Mouse (Mus musculus): Measurements from ENCODE around the gene Tubb2b. TPM values are rescaled to one million over a fixed set of nuclear protein-coding genes. Genes with fewer than 3 reads are reported as not detected.

Gene Tubb2b
- polyA plus RNA-seq, 1 experiment from 2014 or later: 18.9 TPM

DNA sequence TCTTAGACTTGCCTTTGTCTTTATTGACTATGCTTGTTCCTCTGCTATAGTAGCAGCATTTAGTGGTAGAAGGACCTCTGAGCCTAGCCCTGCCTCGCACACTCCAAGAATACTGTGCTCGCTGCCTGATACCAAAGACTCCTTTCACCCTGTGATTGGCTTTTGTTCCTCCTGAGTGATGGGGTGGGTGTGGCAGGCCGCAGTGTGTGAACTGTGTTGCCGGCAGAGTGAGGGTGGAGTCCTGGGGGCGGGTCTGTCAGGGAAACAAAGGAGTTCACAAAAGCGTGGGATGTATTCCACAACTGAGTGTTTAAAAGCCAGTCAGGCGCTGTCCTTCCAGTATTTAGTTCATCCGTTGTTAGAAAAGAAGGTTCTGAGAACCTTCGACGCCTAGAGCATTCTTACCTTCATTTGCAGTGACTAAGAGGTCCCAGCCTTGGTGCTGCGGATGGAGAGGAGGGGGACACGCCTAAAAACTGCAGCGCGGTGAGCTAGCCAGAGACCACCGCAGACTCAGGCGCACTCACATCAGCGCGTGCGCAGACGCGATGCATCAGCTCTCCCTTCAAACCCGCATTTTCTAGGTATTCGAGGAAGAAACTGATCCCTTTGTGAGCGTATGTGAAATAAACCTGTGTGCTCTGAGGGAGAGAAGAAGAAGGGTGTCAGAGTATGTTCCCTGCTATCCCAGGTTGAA lies 893 bp upstream of the Tubb2b start:
- Histone ChIP-seq H3K9ac (ENCODE audit: low read length) (peak overlapping the region; percentile 42), H3K4me1 (replicated peaks; ENCODE audit: control insufficient read depth, insufficient read depth, low read length) (peaks cover 27% of the 10 kb centered on the region), H3K4me3 (ENCODE audit: low read length) (peak overlapping the region; percentile 71), H3K27me3 (ENCODE audit: control insufficient read depth, insufficient read depth, low read depth, low read length) (peaks cover 20% of the 10 kb centered on the region), H3K9me3 (ENCODE audit: control insufficient read depth, low read length) (no peaks in the 10 kb centered on the region), H3K27ac (ENCODE audit: low read length) (peak overlapping the region; percentile 12; the same call in 1 of the 2 replicates), H3K4me2 (ENCODE audit: low read depth, low read length) (peak overlapping the region; percentile 92), H3K36me3 (ENCODE audit: control insufficient read depth, insufficient read depth, low read length) (no peaks in the 10 kb centered on the region)
- peak; percentile 58 for ATAC-seq (ENCODE audit: low read depth)
- under 1% methylated on average over 24 of the region's 24 CpGs for WGBS

DNA sequence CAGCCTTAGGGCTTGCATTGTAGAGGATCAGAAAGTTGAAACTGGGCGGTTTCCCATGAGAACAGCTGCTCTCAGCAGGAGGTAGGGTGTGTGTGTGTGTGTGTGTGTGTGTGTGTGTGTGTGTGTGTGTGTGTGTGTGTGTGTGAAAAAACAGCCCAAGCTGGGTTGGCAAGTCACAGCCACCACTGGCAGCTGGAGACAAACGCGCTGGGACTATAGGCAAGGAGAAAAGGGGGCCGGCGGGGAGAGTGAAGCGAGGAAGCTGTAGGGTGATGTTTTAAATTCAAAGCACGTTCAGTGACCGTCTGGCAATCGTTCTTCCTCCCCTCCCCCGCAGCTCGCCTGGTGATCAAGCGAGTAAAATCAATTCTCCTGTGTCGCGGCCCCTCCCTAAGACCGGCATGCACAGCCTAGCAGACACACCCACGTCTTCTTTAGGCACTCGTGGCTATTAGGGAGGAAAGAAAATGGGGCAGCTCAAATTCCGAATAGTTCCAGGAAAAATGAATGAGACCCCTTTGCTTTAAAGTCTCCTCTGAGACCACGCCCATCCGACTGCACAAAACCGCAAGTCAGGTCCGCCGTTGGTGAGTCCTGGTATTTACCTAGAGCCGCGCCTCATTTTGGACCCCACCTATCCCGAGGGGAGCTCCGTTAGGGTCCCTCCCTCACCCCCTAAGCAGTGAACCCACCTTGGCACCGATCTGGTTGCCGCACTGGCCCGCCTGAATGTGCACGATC lies 611 bp downstream of the Tubb2b start:
- Histone ChIP-seq H3K27ac (ENCODE audit: low read length) (peak overlapping the region; percentile 49; the same call in 1 of the 2 replicates), H3K27me3 (ENCODE audit: control insufficient read depth, insufficient read depth, low read depth, low read length) (peaks cover 20% of the 10 kb centered on the region), H3K4me1 (replicated peaks; ENCODE audit: control insufficient read depth, insufficient read depth, low read length) (peaks cover 30% of the 10 kb centered on the region), H3K9ac (ENCODE audit: low read length) (peak overlapping the region; percentile 71), H3K4me2 (ENCODE audit: low read depth, low read length) (peak overlapping the region; percentile 92), H3K36me3 (ENCODE audit: control insufficient read depth, insufficient read depth, low read length) (no peaks in the 10 kb centered on the region), H3K4me3 (ENCODE audit: low read length) (peak overlapping the region; percentile 71), H3K9me3 (ENCODE audit: control insufficient read depth, low read length) (no peaks in the 10 kb centered on the region)
- peak; percentile 21; the same call in 1 of the 2 replicates for ATAC-seq (ENCODE audit: low read depth)
- under 1% methylated on average over 31 of the region's 31 CpGs for WGBS

DNA sequence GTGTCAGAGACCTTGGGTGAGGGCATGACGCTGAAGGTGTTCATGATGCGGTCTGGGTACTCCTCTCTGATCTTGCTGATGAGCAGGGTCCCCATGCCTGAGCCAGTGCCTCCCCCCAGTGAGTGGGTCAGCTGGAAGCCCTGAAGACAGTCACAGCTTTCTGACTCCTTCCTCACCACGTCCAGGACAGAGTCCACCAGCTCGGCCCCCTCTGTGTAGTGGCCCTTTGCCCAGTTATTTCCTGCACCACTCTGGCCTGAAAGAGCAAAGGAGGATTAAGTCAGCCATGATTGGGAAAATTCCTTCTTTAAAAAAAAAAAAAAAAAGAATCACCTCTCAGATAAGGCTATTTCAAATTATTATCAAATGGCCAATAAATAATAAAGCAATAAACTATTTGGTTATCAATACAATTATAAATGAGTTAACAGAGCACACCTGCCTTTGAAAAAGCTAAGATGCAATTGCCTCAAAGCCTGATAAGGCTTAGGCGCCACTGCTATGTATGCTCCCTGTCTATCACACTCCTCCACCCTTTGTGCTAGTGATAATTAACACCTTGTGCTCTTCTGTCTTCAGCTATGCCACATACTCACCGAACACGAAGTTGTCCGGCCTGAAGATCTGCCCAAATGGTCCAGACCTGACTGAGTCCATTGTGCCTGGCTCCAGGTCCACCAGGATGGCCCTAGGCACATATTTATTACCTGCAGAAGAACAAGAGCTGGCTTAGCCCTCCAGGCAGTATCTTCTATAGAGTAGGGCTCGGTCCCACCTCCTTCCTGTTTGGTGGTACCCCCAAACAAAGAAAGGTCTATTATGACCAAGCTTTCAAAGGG lies 1.8 kb downstream of the Tubb2b start:
- ATAC-seq (ENCODE audit: low read depth): no peak
- Histone ChIP-seq H3K4me2 (ENCODE audit: low read depth, low read length) (no peak overlapping the region; the same call in 1 of the 2 replicates), H3K4me3 (ENCODE audit: low read length) (no peak overlapping the region), H3K36me3 (ENCODE audit: control insufficient read depth, insufficient read depth, low read length) (no peaks in the 10 kb centered on the region), H3K27ac (ENCODE audit: low read length) (no peak overlapping the region), H3K27me3 (ENCODE audit: control insufficient read depth, insufficient read depth, low read depth, low read length) (peaks cover 18% of the 10 kb centered on the region), H3K9me3 (ENCODE audit: control insufficient read depth, low read length) (no peaks in the 10 kb centered on the region), H3K9ac (ENCODE audit: low read length) (no peak overlapping the region), H3K4me1 (replicated peaks; ENCODE audit: control insufficient read depth, insufficient read depth, low read length) (peaks cover 25% of the 10 kb centered on the region)
- WGBS: 78% methylated on average over 9 of the region's 9 CpGs

DNA sequence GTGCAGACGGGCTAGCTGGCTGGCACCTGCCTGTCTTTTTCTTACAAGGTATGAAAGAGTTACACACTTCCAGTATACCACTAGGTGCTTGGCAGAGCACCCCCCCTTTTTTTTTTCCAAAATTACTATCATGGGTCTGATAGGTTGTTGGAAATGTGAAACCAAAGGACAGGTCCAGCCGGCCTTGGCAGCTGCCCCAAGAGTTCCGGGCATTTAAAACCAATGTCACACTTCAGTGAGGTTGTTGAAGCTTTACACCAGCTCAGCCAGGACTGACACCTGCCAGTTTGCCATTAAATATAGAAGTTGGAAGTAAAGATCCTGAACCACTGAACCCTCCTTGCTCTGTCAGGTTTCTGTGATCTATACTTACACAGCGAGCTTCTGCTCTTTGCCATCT lies 4.6 kb downstream of the Tubb2b start:
- Histone ChIP-seq H3K9me3 (ENCODE audit: control insufficient read depth, low read length) (no peaks in the 10 kb centered on the region), H3K4me3 (ENCODE audit: low read length) (no peak overlapping the region), H3K36me3 (ENCODE audit: control insufficient read depth, insufficient read depth, low read length) (no peaks in the 10 kb centered on the region), H3K4me2 (ENCODE audit: low read depth, low read length) (no peak overlapping the region), H3K27ac (ENCODE audit: low read length) (no peak overlapping the region), H3K4me1 (replicated peaks; ENCODE audit: control insufficient read depth, insufficient read depth, low read length) (peaks cover 10% of the 10 kb centered on the region; the same call in 1 of the 2 replicates), H3K9ac (ENCODE audit: low read length) (no peak overlapping the region), H3K27me3 (ENCODE audit: control insufficient read depth, insufficient read depth, low read depth, low read length) (no peaks in the 10 kb centered on the region)
- no peak for ATAC-seq (ENCODE audit: low read depth)
- 63% methylated on average over 4 of the region's 4 CpGs for WGBS

DNA sequence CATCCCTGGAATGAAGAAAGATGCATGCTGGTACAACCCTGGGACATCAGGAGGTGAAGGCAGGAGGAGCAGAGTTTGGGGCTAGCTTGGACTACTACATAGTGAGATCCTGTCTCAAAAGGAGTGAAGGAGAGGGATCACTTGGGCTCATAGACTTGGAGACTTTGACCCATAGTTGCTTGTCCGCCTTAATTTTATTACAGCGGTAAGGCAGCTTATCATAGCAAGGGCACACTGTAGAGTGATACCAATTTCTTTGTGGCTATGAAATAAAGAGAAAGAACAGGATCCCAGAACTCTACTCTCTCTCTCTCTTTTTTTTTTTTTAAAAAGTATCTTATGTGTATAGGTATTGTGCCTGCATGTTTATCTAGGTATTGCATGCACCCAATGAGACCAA lies 9.7 kb downstream of the Tubb2b start:
- H3K27ac ChIP-seq (ENCODE audit: low read length): no peak overlapping the region
- 0 out of 2 replicates have a peak, but pooled peaks cover under 1% of the 10 kb centered on the region for H3K4me1 ChIP-seq (replicated peaks; ENCODE audit: control insufficient read depth, insufficient read depth, low read length)
- ATAC-seq (ENCODE audit: low read depth): no peak
- 93% methylated on average over 2 of the region's 2 CpGs for WGBS
- H3K9me3 ChIP-seq (ENCODE audit: control insufficient read depth, low read length): no peaks in the 10 kb centered on the region
- H3K9ac ChIP-seq (ENCODE audit: low read length): no peak overlapping the region
- H3K36me3 ChIP-seq (ENCODE audit: control insufficient read depth, insufficient read depth, low read length): no peaks in the 10 kb centered on the region
- no peak overlapping the region for H3K4me2 ChIP-seq (ENCODE audit: low read depth, low read length)
- H3K27me3 ChIP-seq (ENCODE audit: control insufficient read depth, insufficient read depth, low read depth, low read length): no peaks in the 10 kb centered on the region
- no peak overlapping the region for H3K4me3 ChIP-seq (ENCODE audit: low read length)

DNA sequence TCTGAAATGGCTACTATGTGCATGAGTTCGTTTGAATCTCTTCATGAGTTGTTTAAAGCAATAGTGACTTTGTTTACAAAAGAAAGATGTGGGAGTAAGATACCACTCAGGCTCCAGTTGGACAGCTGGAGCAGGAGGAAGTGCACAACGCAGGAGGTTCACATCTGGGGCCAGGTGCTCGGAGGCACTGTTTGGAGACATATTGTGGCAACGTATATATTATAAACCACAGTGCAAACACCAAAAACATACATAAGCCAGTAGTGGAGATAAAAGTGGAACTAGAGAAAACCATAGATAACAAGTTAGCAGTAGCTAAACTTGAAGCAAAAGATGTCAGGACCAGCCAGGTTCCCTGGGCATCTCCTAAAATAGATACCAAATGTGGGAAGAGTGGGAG lies 10.9 kb downstream of the Tubb2b start:
- H3K4me1 ChIP-seq (replicated peaks; ENCODE audit: control insufficient read depth, insufficient read depth, low read length): no peaks in the 10 kb centered on the region
- whole genome bisulfite sequencing: 26% methylated on average over 4 of the region's 4 CpGs
- H3K9ac ChIP-seq (ENCODE audit: low read length): no peak overlapping the region
- H3K9me3 ChIP-seq (ENCODE audit: control insufficient read depth, low read length): no peaks in the 10 kb centered on the region
- no peak overlapping the region for H3K4me3 ChIP-seq (ENCODE audit: low read length)
- no peak for ATAC-seq (ENCODE audit: low read depth)
- no peaks in the 10 kb centered on the region for H3K36me3 ChIP-seq (ENCODE audit: control insufficient read depth, insufficient read depth, low read length)
- H3K27me3 ChIP-seq (ENCODE audit: control insufficient read depth, insufficient read depth, low read depth, low read length): no peaks in the 10 kb centered on the region
- H3K4me2 ChIP-seq (ENCODE audit: low read depth, low read length): no peak overlapping the region
- no peak overlapping the region for H3K27ac ChIP-seq (ENCODE audit: low read length)

DNA sequence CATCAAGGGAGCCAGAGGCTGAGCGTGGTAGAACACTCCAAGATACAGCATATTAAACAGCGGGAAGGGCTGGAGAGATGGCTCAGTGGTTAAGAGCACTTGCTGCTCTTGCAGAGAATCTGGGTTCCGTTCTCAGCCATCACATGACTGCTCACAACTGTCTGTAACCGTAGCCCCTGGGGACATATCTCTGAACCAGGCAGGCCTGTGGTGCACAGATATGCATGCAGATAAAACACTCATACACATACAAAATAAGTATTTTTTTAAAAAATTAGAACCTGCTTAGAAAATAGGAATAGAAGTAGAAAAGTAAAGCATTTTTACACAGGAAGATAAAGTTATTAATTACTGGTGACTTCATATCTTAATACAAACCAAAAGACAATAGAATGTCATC lies 11.4 kb downstream of the Tubb2b start:
- Histone ChIP-seq H3K27me3 (ENCODE audit: control insufficient read depth, insufficient read depth, low read depth, low read length) (no peaks in the 10 kb centered on the region), H3K27ac (ENCODE audit: low read length) (no peak overlapping the region), H3K4me1 (replicated peaks; ENCODE audit: control insufficient read depth, insufficient read depth, low read length) (no peaks in the 10 kb centered on the region), H3K4me3 (ENCODE audit: low read length) (no peak overlapping the region), H3K4me2 (ENCODE audit: low read depth, low read length) (no peak overlapping the region), H3K36me3 (ENCODE audit: control insufficient read depth, insufficient read depth, low read length) (no peaks in the 10 kb centered on the region), H3K9me3 (ENCODE audit: control insufficient read depth, low read length) (no peaks in the 10 kb centered on the region), H3K9ac (ENCODE audit: low read length) (no peak overlapping the region)
- 68% methylated on average over 4 of the region's 4 CpGs for WGBS
- no peak for ATAC-seq (ENCODE audit: low read depth)

DNA sequence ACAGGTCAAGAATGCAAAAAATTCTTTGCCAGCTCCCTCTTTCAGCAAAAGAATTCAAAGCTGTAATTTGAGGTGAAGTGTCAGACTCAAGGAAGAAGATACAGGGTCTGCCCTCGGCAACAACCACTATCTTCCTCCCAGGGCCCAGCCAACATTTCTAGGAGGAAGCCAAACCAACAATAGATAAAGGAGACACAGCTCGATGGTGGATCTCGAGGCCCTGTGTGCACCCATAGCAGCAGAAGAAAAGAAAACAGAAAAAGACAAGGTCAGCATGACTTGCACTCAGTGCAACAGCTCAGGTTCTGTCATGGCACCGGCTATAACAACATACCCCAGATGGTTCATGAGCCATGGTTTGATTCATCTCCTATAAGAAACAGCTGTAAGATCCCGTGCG lies 13.8 kb downstream of the Tubb2b start:
- Histone ChIP-seq H3K4me3 (ENCODE audit: low read length) (no peak overlapping the region), H3K9ac (ENCODE audit: low read length) (no peak overlapping the region), H3K36me3 (ENCODE audit: control insufficient read depth, insufficient read depth, low read length) (no peaks in the 10 kb centered on the region), H3K4me2 (ENCODE audit: low read depth, low read length) (no peak overlapping the region), H3K4me1 (replicated peaks; ENCODE audit: control insufficient read depth, insufficient read depth, low read length) (no peaks in the 10 kb centered on the region), H3K9me3 (ENCODE audit: control insufficient read depth, low read length) (no peaks in the 10 kb centered on the region), H3K27me3 (ENCODE audit: control insufficient read depth, insufficient read depth, low read depth, low read length) (no peaks in the 10 kb centered on the region), H3K27ac (ENCODE audit: low read length) (no peak overlapping the region)
- 63% methylated on average over 6 of the region's 6 CpGs for WGBS
- ATAC-seq (ENCODE audit: low read depth): no peak

DNA sequence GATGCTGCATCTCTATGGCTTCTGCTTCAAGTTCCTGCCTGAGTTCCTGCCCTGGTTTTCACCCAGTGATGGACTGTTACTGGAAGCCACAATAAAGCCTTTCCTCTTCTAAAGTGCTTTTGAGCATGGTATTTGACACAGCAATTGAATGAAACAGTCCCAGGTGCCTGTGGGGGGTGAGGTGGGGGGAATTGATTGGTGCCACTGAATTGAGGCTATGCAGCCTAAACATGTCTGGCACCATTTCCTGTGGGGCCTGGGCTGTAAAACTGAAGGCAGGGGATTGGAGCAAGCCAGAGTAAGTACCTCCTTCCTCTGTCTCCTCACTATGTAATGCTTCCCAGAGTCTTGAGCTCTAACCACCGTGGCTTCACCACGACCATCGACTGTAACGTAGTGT lies 15.6 kb downstream of the Tubb2b start:
- no peaks in the 10 kb centered on the region for H3K9me3 ChIP-seq (ENCODE audit: control insufficient read depth, low read length)
- ATAC-seq (ENCODE audit: low read depth): no peak
- no peak overlapping the region for H3K27ac ChIP-seq (ENCODE audit: low read length)
- H3K36me3 ChIP-seq (ENCODE audit: control insufficient read depth, insufficient read depth, low read length): no peaks in the 10 kb centered on the region
- H3K4me1 ChIP-seq (replicated peaks; ENCODE audit: control insufficient read depth, insufficient read depth, low read length): no peaks in the 10 kb centered on the region
- no peak overlapping the region for H3K4me2 ChIP-seq (ENCODE audit: low read depth, low read length)
- 82% methylated on average over 4 of the region's 4 CpGs for WGBS
- no peak overlapping the region for H3K9ac ChIP-seq (ENCODE audit: low read length)
- no peaks in the 10 kb centered on the region for H3K27me3 ChIP-seq (ENCODE audit: control insufficient read depth, insufficient read depth, low read depth, low read length)
- H3K4me3 ChIP-seq (ENCODE audit: low read length): no peak overlapping the region
